Mouse (Mus musculus): ENCODE measurements around the gene Afp. TPM values are rescaled to one million over a fixed set of nuclear protein-coding genes. Genes with fewer than 3 reads are reported as not detected.

Afp gene
- polyA plus RNA-seq, 1 experiment: 1.6 TPM

GRCm38 (mm10) chr5:90551191-90551590, 60.7 kb downstream of the Afp start:
- TF ChIP-seq CTCF (IDR thresholded peaks at IDR 0.05; ENCODE audit: low read depth, low read length) (no peak), POLR2A (IDR thresholded peaks at IDR 0.05; ENCODE audit: borderline replicate concordance, low read depth, low read length) (no peak)
- Histone ChIP-seq H3K4me3 (ENCODE audit: insufficient read depth, low read length) (no peak overlapping the region), H3K27ac (ENCODE audit: insufficient read depth, low read depth, low read length) (no peak overlapping the region), H3K4me1 (ENCODE audit: control insufficient read depth, insufficient read depth, low read length) (no peaks in the 10 kb centered on the region)

- H3K4me3 ChIP-seq (ENCODE audit: insufficient read depth, low read length): no peak overlapping the region
- TF ChIP-seq CTCF (IDR thresholded peaks at IDR 0.05; ENCODE audit: low read depth, low read length) (no peak), POLR2A (IDR thresholded peaks at IDR 0.05; ENCODE audit: borderline replicate concordance, low read depth, low read length) (no peak)
- no peak overlapping the region for H3K27ac ChIP-seq (ENCODE audit: insufficient read depth, low read depth, low read length)
- H3K4me1 ChIP-seq (ENCODE audit: control insufficient read depth, insufficient read depth, low read length): no peaks in the 10 kb centered on the region
Measured at GRCm38 (mm10) chr5:90556052-90556451, 65.5 kb downstream of the Afp start.

Other genes with a start within 250 kb of the Afp start
- 39.2 and 40.0 TPM in 2 replicates for gene Ankrd17, start 124.2 kb upstream of the Afp start, polyA plus RNA-seq (2012; ENCODE audit: insufficient read depth, insufficient read length, missing spikeins)
- gene Gm9958, start 123.5 kb upstream of the Afp start, polyA plus RNA-seq (2012; ENCODE audit: insufficient read depth, insufficient read length, missing spikeins): 2.3 and 3.4 TPM in 2 replicates
- gene Alb, start 29.8 kb upstream of the Afp start, polyA plus RNA-seq (2012; ENCODE audit: insufficient read depth, insufficient read length, missing spikeins): not detected in 2 replicates
- gene Afm, start 28.2 kb downstream of the Afp start, polyA plus RNA-seq (2012; ENCODE audit: insufficient read depth, insufficient read length, missing spikeins): not detected in 2 replicates
- not detected in 2 replicates for gene 5830473C10Rik, start 70.4 kb downstream of the Afp start, polyA plus RNA-seq (2012; ENCODE audit: insufficient read depth, insufficient read length, missing spikeins)
- gene Rassf6, start 149.9 kb downstream of the Afp start, polyA plus RNA-seq (2012; ENCODE audit: insufficient read depth, insufficient read length, missing spikeins): not detected in 2 replicates

Measured in bone marrow macrophage, adult 2 months (primary cell).